Mouse (Mus musculus): ENCODE measurements around the gene Tepp.

Tepp gene

GRCm38 (mm10) chr8:95310342-95310970, at the start of gene Tepp:
Gene Tepp, plus strand, starts transcription at chr8:95310566.
- DNase-seq = no peak

- no peak for DNase-seq
Observed at GRCm38 (mm10) chr8:95262181-95262580, 48.2 kb upstream of the Tepp start.

GRCm38 (mm10) chr8:95270501-95270900, 39.9 kb upstream of the Tepp start:
- DNase-seq = no peak

- DNase-seq = no peak
Observed at GRCm38 (mm10) chr8:95271841-95272240, 38.5 kb upstream of the Tepp start.

GRCm38 (mm10) chr8:95272871-95273270, 37.5 kb upstream of the Tepp start:
- DNase-seq = peak; percentile 40 to 53

- no peak for DNase-seq
Observed at GRCm38 (mm10) chr8:95281493-95281892, 28.9 kb upstream of the Tepp start.

- no peak for DNase-seq
Observed at GRCm38 (mm10) chr8:95289066-95289650, 21.2 kb upstream of the Tepp start.

- peak; percentile 91 to 96 for DNase-seq
Observed at GRCm38 (mm10) chr8:95293172-95293571, 17.2 kb upstream of the Tepp start.

GRCm38 (mm10) chr8:95293891-95294290, 16.5 kb upstream of the Tepp start:
- peak; percentile 64 to 68 for DNase-seq

- peak in 1 of 2 experiments; percentile 70 for DNase-seq
Observed at GRCm38 (mm10) chr8:95302410-95302809, 8.0 kb upstream of the Tepp start.

GRCm38 (mm10) chr8:95305526-95305925, 4.8 kb upstream of the Tepp start:
- DNase-seq = no peak

GRCm38 (mm10) chr8:95306431-95306830, 3.9 kb upstream of the Tepp start, which contains the start of gene Cngb1:
Gene Cngb1, minus strand, starts transcription at chr8:95306585.
- no peak for DNase-seq

- peak in 1 of 2 experiments; percentile 14 for DNase-seq
Observed at GRCm38 (mm10) chr8:95312836-95313235, 2.5 kb downstream of the Tepp start.

GRCm38 (mm10) chr8:95313857-95314256, 3.5 kb downstream of the Tepp start:
- no peak for DNase-seq

- DNase-seq = no peak
Observed at GRCm38 (mm10) chr8:95314707-95315106, 4.3 kb downstream of the Tepp start.

- DNase-seq = no peak
Observed at GRCm38 (mm10) chr8:95315350-95315749, 5.0 kb downstream of the Tepp start.

GRCm38 (mm10) chr8:95320224-95321139, 10.1 kb downstream of the Tepp start:
- DNase-seq = peak; percentile 89 to 92

GRCm38 (mm10) chr8:95323201-95323600, 12.8 kb downstream of the Tepp start:
- DNase-seq = no peak

GRCm38 (mm10) chr8:95324646-95325045, 14.3 kb downstream of the Tepp start:
- no peak for DNase-seq

- DNase-seq = no peak
Observed at GRCm38 (mm10) chr8:95326822-95327221, 16.5 kb downstream of the Tepp start.

GRCm38 (mm10) chr8:95327866-95328465, 17.6 kb downstream of the Tepp start:
- DNase-seq = no peak

- no peak for DNase-seq
Observed at GRCm38 (mm10) chr8:95330367-95330766, 20.0 kb downstream of the Tepp start.

GRCm38 (mm10) chr8:95331156-95331719, 20.9 kb downstream of the Tepp start:
- peak in 1 of 2 experiments; percentile 65 for DNase-seq

Measured in kidney, postnatal 25 days (tissue).